Mouse (Mus musculus): ENCODE results near the gene Myo1d.

DNA sequence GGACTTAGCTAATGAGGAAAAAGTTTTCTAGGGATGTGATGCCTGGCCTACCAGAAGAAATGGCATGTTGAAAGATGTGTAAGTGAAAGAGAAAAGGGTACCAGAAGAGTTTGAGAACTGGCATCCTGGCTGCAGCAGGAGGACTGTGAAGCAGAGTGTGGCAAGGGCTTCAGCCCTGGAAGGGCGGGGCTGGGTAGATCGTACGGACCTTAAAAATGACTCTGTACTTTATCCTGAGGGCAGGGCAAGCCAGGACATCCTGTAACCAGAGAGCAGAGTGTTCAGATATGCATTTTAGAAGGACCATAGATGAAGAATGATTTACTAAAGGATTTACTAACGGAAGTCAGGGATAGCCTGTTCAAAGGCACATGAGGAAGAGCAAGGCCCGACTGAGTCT, 34.4 kb downstream of the Myo1d start:
- TF ChIP-seq CTCF (IDR thresholded peaks at IDR 0.05; ENCODE audit: low read depth) (no peak), EP300 (optimal IDR thresholded peaks at IDR 0.05) (no peak)
